Mouse (Mus musculus) kidney, adult 9 months (tissue): Measurements from ENCODE around the gene Kcnh6.

ENCODE experiments used
- DNase-seq: peaks from one replicate; pipeline ENCODE4 v3.0.0; 2022

The Kcnh6 gene

DNA sequence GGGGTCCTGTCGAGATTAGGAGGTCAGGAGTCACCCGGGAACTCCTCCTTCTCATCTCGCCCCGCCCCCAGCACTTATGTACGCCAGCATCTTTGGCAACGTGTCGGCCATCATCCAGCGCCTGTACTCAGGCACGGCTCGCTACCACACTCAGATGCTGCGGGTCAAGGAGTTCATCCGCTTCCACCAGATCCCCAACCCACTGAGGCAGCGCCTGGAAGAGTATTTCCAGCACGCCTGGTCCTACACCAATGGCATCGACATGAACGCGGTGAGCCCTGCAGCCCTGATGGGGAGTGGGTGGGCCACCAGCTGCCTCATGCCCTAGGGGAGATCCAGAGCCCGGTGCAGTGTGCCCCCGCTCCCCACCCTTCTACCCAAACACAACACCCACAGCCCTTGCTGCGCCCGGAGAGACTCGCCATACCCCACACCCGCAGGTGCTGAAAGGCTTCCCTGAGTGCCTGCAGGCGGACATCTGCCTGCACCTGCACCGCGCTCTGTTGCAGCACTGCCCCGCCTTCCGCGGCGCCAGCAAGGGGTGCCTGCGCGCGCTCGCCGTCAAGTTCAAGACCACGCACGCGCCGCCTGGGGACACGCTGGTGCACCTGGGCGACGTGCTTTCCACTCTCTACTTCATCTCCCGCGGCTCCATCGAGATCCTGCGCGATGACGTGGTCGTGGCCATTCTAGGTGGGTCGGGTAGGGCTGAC is 12.3 kb downstream of the Kcnh6 start:
- DNase-seq, result no peak

DNA sequence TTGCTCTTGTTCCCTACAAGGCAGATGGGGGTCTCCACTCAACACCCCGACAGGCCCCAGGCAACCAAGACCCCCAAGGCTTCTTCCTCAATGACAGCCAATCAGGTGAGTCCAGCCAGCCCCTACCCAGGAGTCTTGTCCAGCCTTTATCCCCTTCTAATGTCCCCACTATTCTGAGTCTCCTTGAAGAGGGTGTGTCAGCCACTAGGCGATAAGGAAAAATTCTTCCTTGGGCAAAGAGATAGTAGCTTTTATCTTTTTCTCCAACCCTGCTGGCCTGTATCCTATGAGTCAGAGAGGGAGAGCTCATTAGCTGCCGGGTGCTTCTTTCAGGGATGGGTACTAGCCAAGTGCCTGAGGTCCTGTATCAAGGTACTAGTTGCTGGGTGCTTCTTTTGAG is 17.9 kb downstream of the Kcnh6 start:
- DNase-seq, result no peak

DNA sequence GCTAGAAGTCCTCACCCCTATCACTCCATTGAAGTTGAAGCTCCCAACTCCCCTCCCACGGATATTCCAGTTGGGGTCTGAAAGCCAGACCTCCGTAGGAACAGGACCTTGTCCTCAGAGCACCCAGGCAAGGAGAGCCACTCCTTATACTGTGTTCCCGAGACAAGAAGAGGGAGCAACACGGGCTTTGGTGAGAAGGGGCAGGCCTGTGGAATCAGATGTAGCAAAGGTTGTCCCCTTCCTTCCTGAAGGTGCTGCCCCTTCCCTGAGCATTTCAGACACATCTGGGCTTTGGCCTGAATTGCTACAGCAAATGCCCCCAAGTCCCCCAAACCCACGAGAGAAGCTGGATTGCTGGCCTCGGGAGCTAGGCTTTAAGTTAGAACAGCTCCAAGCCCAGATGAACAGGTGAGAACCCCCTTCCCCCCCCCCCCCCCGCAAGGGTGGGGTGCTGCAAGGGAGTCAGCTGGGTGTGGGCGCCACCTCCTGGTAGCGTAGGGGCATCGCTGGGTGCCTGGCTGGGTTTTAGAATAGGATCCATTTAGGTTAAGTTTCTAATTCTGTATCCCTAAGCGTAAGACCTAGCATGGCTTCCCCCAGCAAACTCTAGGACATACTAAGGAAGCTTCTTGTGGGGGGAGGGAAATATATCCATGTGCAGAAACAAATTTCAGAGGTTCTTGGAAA is 18.7 kb downstream of the Kcnh6 start:
- peak; percentile 72 for DNase-seq

DNA sequence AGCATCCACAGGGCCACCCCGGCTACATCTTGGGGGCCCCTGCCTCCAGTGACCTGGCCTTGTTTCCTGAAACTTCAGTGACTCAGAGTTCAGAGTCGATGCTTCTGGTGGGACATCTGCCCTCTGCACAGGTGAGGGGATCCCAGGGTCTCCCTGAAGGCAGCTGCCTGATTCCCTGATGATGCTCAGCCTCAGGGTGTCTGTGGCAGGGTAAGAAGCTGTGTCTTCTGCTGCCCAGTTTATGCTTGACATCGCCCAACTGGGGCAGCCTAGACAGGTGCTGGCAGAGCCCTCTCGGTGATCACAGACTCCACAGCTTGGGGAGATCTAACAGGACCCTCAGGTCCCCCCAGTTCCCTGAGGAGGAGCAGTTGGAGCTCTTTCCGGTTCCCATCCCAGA is 19.7 kb downstream of the Kcnh6 start:
- DNase-seq, result no peak

DNA sequence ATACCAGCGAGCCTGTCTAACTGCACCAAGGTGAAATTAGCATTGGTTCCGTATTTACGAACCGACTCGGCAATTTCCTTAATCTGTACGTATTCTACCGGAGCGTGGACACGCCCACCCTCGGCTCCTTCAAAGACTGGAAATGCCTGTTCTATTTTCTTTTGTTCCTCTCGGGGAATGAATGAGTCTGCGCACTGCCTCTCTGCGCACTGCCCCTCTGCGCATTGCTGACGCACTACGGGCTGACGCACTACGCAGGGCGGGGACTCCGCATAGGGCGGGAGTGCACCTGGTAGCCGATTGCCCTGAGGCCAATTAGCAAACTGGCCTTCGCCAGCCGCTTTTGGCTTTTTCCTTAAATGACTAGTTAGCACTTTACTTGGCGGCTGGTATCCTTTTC is 24.1 kb downstream of the Kcnh6 start:
- peak; percentile 21 for DNase-seq

DNA sequence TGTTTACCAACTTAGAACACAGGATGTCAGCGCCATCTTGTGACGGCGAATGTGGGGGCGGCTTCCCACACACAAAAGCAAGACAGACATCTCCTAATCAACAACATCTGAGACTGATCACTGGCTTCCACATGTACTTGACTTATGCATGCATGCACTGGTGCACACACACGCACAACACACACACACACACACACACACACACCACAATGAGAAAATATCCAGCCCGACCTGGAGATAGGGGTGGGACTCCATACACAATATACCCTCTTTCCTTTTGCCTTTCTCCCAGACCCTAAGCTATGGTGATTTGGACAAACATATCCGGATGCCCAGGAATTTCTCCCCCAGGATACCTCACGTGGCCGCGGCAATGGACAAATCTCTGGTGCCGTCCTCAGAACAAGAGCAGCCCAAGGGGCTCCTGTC is 25.6 kb downstream of the Kcnh6 start:
- peak; percentile 64 for DNase-seq

DNA sequence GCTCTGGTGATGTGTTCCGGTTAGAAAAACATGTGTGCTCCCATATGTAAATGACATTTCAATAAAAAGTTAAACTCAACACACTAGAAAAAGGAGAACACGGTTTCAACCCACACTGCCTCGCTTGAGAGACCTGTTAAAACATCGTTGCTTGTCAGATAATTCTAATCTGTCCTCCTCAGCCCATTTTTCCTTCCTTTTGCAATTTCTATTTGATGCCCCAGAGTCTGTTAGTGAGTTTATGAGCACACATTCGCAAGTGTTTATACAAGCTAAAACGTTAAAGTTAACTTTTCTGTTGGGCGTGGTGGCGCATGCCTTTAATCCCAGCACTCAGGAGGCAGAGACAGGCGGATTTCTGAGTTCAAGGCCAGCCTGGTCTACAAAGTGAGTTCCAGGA is 27.1 kb downstream of the Kcnh6 start:
- DNase-seq, result no peak

DNA sequence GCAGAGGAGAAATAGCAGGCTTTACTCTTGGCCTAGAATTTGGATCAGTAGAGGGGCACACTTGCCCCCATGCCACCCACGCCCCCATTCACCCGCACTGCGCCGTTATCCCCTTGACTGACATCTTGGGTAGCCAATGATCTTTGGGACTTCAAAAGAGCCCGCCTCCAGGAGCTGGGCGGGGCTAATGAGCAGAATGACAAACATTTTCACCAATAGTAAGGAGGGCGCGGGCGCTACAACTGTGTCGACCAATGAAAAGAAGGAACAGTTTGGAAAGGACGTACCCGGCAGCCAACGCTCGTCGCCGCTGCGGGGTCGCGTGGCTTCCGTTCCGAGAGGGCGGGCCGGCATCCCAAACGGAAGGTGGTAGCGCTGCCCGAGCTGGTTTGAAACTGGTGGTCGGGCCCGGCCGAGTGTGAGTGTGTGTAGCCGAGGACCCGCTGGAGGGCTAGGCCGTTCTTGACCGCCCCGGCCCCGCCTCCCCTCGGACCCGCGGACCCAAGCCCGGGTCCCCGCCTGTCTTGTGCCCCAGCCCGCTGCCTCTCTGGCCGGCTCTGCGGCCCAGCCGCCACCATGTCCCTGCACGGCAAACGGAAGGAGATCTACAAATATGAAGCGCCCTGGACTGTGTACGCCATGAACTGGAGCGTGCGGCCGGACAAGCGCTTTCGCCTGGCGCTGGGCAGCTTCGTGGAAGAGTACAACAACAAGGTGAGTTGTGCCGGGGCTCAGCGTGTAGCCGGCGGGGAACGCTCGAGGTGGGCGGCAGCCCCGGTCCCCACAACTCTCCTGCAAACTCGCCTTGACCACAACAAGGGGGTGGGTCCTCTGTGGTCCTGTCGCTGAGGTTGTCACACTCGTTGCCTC is 28.9 kb downstream of the Kcnh6 start, which contains the start of gene Dcaf7:
TSS of gene Dcaf7 (plus strand) at position 325 of the 870 bp plus-strand sequence.
- DNase-seq, result peak; percentile 99

DNA sequence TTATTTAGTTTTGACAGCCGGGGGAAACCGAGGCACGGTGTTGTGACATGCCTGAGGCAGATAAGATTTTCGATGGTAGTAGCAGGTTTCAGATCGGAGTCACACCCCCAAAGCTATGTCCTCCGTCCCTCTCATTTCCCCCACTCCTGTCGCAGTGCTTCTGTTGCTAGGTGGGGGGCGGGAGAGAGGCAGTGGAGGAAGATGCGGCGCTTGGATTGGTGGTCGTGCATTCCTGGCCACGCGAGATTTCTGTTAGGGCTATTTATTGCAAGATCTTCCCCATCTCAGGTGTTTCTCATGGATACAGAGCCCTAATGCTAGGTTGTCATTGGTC is 29.5 kb downstream of the Kcnh6 start:
- DNase-seq, result no peak

DNA sequence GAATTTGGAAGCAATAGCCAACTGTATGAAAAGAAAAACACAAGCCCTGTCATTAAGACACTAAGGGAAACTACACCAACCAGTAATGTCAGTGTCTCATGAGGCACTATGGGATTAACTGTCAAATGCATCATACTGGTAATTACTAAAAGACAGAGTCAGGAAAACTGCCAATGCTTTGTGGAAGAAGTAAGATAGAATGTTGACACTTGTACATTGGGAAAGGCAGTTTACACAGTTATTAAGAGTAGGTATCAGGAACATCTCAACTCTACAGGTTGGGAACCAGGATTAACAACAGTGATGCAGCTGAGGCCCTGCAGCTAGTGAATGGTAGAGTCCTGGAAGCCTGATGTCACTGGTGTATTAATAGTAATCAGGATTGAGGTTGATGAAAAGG is 36.4 kb downstream of the Kcnh6 start:
- DNase-seq, result no peak

DNA sequence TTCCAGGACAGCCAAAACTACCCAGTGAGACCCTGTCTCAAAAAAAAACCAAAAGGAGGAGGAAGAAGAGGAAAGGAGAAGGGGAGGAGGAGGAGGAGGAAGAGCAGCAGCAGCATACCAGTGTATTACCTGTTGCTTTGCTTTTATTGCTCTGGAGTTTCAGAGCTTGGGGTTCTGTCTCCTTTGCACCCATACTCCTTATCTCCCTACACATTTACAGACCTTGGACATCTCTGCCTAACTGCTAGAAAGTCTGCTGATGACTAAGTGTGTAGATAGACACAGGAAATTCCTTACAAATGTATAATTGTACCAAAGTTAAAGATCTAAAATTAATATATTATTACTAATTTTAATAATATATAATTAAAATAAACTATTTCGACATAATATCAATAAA is 37.3 kb downstream of the Kcnh6 start:
- no peak for DNase-seq

DNA sequence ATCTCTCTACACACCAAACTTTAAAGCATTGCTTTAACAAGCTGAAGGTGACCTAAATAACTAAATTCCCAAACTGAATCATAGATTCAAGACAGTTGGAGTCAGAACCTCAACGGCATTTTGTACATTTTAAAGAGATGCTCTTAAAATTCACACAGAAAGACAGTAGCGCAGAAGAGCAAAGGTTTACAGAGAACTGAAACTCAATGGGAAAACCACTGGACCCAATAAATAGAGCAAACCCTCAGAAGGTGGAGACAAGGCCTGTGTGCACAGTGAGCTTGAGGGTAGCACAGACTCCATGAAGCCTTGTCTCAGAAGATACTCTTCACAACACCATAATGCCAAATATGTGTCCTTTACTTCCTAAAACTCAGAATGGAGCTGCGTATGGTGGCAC is 37.9 kb downstream of the Kcnh6 start:
- no peak for DNase-seq

DNA sequence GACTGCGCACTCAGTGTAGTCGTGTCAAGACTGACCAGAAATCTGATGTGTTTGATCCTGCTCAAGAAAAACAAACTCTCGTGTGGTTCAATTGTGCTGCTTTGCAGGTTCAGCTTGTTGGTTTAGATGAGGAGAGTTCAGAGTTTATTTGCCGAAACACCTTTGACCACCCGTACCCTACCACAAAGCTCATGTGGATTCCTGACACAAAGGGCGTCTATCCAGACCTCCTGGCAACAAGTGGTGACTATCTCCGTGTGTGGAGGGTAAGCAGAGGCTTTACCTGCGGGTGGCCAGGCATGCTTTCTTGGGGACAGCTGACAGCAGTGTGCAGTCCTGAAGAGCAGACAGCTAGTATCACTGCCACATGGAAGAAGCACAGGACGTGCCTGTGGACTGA is 38.7 kb downstream of the Kcnh6 start:
- DNase-seq, result no peak

DNA sequence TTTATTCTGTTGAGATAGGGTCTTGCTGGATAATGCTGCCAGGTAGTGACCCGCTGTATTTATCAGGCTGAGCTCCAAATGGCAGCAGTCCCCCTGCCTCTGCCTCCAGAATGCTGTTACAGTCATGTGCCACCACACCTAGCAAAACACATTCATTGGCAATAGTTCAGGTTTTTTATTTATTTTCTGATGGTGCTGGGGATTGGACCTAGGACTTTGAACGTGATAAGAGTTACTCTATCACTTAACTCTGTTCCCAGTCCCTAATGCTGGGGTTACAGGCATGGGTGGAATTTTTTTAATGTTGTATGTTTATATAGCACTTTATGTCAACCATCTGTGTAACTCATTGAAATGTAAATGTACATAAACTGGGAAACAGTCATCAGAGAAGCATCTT is 46.0 kb downstream of the Kcnh6 start:
- DNase-seq, result no peak

DNA sequence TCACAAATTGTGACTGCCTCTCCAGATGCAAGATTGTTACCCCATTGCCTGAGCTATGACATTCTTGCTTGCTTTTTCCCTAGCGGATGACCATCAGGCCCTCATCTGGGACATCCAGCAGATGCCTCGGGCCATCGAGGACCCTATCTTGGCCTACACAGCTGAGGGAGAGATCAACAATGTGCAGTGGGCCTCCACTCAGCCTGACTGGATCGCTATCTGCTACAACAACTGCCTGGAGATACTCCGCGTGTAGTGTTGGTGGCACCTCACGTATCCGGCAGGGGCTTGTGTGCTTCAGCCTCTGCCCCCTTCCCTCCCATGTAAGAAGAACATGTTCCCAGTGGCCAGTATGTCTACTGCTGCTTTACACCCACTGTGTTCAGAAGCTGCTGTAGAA is 46.7 kb downstream of the Kcnh6 start:
- DNase-seq, result no peak

DNA sequence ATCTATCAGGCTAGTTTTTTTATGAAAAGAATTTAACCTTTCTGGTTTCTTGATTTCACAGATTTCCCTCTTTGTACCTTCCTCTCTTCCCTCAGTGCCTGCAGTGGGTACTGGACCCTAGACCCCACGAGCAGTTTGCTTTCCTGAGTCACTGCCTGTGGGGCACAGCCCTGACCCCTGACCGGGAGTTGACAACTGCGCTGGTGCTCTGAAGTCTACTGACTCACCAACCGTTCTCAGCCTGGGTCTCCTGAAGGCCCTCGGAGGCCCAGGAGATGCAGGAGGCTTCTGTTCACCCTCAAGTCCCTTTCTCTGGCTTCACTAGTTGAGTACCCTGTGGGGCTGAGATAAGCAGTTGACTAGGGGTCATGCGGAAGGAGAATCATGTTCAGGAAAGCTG is 47.4 kb downstream of the Kcnh6 start:
- DNase-seq, result no peak

DNA sequence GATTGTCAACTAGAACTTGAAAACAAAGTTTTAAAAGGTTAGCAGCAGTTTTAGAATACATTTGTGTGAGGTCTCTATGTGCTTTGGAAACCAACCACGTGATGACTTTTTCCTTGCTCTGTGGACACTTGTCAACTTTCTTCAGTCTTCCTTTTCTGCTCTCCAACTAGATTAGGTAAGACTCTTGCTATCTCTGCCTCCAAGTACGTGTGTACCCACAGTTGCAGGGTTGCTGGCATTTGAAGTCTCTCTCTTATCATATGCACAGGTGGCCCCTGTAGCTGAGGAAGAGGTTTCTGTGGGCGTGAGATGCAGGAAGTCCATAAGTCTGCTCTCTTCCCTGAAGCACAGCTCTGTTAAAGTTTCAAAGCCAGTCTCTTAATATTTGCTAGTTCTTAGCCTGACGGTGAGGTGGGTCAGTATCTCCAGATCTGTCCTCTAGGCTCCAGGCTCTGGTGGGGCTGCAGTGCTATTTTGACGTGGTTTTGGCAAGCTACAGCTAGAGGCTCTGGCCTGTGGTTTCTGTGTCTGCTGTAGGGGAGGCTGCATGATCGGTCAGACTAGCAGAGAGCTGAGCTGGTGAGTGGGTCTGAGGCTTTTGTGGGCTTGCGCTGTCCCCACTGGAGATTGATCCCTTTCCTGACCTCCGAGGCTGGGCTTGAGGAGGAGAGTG is 49.0 kb downstream of the Kcnh6 start:
- DNase-seq, result no peak

DNA sequence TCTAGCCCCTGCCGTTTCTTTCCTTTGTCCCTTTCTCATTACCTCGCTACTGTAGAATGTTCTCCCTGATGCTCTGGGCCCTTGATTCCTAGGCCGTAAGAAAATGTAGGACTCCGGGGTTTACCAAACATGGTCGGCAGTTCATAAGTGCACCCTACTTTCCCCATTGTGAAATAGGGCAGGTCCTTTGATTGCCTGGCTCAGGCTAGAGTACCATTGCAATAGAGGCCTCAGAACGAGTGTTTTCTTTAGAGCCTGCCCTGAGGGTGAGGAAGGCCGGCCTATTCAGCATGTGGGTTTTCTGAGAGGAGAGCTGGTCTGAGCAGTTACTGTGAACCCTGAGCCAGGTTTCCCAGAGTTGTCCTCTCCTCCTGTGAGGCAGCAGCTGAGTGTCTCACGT is 50.1 kb downstream of the Kcnh6 start:
- DNase-seq, result no peak

DNA sequence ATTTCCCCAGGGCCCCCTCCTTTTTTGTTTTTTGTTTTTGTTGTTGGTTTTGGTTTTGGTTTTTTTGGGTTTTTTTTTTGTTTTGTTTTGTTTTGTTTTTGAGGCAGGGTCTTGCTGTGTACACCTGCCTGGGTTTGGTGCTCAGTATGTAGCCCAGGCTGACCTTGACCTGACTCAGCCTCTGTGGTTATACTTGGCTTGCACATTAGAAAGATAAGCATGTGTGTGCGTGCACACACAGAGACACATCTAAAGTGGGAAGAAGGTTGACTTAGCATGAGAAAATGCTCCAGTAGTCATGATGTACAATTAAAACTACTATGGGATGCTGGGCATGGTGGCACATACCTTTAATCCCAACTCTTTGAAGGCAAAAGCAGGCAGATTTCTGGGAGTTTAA is 52.6 kb downstream of the Kcnh6 start:
- DNase-seq, result no peak

DNA sequence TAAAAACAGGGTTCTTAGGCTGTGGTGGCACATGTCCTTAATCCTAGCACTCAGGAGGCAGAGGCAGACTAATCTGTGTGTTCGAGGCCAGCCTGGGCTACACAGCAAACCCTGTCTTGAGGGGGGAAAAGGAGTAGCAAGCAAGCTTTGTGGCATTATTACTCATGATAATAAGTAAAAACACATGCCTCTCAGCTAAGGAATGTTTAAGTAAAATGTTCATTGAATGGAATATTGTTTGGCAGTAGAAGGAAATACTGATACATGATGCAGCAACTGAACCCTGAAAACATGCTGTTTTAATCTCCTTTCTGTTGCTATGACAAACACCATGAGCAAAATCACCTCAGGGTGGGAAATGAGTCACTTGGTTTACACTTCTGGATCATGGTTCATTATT is 53.4 kb downstream of the Kcnh6 start:
- DNase-seq, result no peak

DNA sequence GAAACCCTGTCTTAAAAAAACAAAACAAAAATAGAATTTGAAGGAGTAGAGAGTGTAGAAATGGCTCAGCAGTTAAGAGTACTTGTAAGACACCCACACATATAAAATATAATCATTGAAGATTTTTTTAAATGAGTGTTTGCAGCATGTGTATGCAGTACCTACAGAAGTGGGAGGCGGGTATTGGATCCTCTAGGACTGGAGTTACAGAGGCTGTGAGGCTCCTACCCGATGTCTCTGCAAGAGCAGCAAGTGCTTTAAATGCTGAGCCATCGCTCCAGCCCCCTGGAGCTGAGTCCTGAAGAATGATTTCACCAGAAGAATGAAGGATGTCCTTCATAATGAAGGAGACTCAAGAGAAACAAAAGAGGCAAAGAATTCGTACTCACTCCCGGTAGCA is 55.8 kb downstream of the Kcnh6 start:
- no peak for DNase-seq

DNA sequence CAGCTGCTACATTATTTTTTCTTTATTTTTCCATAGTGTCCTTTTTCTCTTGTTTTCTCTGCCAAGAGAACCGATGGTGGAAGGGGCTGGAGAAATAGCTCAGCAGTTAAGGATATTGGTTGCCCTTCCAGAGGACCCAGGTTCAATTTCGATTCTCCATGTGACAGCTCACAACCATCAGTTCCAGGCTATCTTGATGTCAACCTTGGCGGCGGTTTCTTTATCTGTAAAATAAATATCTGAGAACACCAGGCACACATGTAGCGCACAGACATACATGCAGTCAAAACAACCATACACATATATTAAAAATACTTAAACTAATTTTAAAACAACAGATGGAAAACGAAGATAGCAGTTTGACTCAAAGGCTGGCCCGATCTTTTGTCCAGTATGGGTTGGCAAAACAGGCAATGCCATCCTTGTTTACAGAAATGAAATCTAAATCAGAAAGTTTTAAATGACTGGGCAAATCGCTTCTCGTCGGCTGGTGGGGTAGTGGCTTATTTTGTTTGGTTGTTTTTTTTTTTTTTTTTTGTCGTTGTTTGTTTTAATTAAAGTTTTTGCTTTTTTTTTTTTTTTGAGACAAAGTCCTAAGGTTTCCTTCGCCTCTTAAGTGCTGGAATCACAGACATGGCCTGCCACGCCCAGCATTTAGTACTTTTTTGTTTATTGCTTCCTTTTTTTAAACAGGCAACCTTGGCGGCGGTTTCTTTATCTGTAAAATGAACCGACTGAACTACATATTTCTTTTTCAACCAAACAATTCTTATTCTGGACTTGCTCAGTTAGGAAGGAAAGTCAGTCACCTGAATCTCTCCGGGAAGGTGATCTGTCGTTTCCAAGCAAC is 57.4 kb downstream of the Kcnh6 start:
- DNase-seq, result no peak
